Mouse (Mus musculus) spleen, postnatal 4 days (tissue): ENCODE data around the gene Crtam.

Experiments used
- DNase-seq, 2 experiments: peaks; one replicate each; pipeline ENCODE4 v3.0.0; 2022; ENCODE audit warnings: low spot score in 2 of 2

Crtam gene

GRCm38 (mm10) chr9:41004415-41004814 lies at the start of gene Crtam:
TSS of gene Crtam (minus strand) at chr9:41004628.
- DNase-seq = no peak

GRCm38 (mm10) chr9:41054166-41054565 lies 49.7 kb upstream of the Crtam start:
- no peak for DNase-seq

GRCm38 (mm10) chr9:41053478-41053877 lies 49.0 kb upstream of the Crtam start:
- DNase-seq = no peak

- DNase-seq = no peak
These were observed 46.9 kb upstream of the Crtam start for GRCm38 (mm10) chr9:41051080-41051932.

GRCm38 (mm10) chr9:41050331-41051079 lies 46.1 kb upstream of the Crtam start:
- no peak for DNase-seq

GRCm38 (mm10) chr9:41049282-41049681 lies 44.9 kb upstream of the Crtam start:
- DNase-seq = no peak

- no peak for DNase-seq
These were observed 44.4 kb upstream of the Crtam start for GRCm38 (mm10) chr9:41048820-41049219.

- DNase-seq = no peak
These were observed 43.8 kb upstream of the Crtam start for GRCm38 (mm10) chr9:41048216-41048615.

GRCm38 (mm10) chr9:41047654-41048053 lies 43.2 kb upstream of the Crtam start:
- no peak for DNase-seq

- peak; percentile 78 to 93 for DNase-seq
These were observed 40.2 kb upstream of the Crtam start for GRCm38 (mm10) chr9:41044626-41045025.

- no peak for DNase-seq
These were observed 39.2 kb upstream of the Crtam start for GRCm38 (mm10) chr9:41043641-41044040.

GRCm38 (mm10) chr9:41041404-41041803 lies 37.0 kb upstream of the Crtam start:
- no peak for DNase-seq

GRCm38 (mm10) chr9:41038150-41038664 lies 33.8 kb upstream of the Crtam start:
- DNase-seq = peak in 1 of 2 experiments; percentile 41

GRCm38 (mm10) chr9:41031590-41032489 lies 27.4 kb upstream of the Crtam start:
- DNase-seq = no peak

- DNase-seq = no peak
These were observed 25.4 kb upstream of the Crtam start for GRCm38 (mm10) chr9:41029827-41030226.

- DNase-seq = peak; percentile 40 to 80
These were observed 24.0 kb upstream of the Crtam start for GRCm38 (mm10) chr9:41028470-41028869.

- DNase-seq = no peak
These were observed 17.3 kb upstream of the Crtam start for GRCm38 (mm10) chr9:41021690-41022089.

- no peak for DNase-seq
These were observed 16.1 kb upstream of the Crtam start for GRCm38 (mm10) chr9:41020486-41020885.

- DNase-seq = no peak
These were observed 10.1 kb upstream of the Crtam start for GRCm38 (mm10) chr9:41014512-41014911.

- no peak for DNase-seq
These were observed 8.0 kb upstream of the Crtam start for GRCm38 (mm10) chr9:41012456-41012855.
